Mouse (Mus musculus) left cerebral cortex, adult 18-20 months (tissue): ENCODE measurements around the gene Gm6034. TPM values are rescaled to one million over a fixed set of nuclear protein-coding genes. Genes with fewer than 3 reads are reported as not detected.
"Not testable (repeated sequence)": the region's sequence is repeated elsewhere in the genome, so short reads cannot be mapped to it uniquely, and the experiment has no call there.

Experiments
- DNase-seq, 2 experiments: peaks; one replicate each; pipeline ENCODE4 v3.0.0; 2021 to 2022; ENCODE audit warnings: low spot score in 2 of 2, mixed read lengths in 1 of 2
- long read RNA-seq, 2 experiments: library from polyadenylated mRNA; stranded (forward); transcript quantifications; one replicate each; pipeline ENCODE4 v2.0.0; 2021
- total RNA-seq, 2 experiments: library from RNA; stranded (reverse); gene quantifications; 2 replicates each; pipeline ENCODE4 v1.2.3; 2021

The Gm6034 gene
- not detected for total RNA-seq
- long read RNA-seq, experiment 1: 0 reads
- long read RNA-seq, experiment 2: 0 reads

DNA sequence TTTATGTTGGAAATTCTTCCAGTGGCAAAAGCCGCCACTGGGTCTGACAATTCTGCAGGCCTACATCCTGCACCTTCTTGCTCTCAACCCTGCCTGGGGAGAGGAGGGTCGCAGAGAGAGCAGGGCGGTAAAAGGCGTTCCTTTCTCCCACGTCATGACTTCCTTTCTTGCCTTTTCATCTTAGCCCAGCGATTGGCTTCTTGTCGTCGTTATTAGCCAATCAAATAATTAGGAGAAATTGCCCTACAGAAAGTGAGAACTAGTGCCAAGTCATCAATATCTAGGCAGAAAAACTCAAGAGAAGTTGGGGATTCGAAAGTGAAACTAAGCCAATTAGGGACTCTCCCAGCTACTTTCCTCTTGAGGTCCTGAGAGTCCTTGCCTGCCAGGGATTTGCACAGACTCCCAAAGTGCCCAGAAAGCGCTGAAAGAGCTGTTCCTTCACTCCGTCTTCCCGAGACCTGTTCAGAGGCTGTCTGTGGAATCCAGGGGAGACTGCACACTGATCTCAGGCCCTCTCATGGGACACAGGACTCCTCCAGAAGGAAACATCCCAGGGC is at the start of gene Gm6034, which contains the start of gene H2-T22:
Gm6034 (plus strand) TSS at position 352 of the 560 bp plus-strand sequence.
H2-T22 (minus strand) TSS at position 138 of the 560 bp plus-strand sequence.
- DNase-seq: peak; percentile 52 to 54

DNA sequence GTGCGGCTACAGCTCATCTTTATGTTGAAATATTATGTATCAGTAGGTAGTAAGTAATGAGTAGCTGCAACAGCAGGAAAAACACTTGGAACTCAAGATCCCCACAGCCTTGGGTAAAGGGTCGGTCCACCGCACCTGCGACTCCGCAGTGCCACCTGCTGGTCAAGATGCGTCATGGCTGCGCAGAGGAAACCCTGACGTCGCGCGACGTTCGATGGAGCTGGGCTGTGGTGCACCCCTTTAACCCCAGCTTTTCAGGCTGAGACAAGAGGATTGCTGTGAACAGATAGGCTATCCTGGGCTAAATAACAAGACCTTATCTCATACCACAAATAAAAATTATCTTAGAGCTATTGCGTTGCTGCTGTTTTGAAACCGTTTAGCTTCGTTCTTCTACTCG is 49.1 kb upstream of the Gm6034 start:
- peak; percentile 74 to 76 for DNase-seq

DNA sequence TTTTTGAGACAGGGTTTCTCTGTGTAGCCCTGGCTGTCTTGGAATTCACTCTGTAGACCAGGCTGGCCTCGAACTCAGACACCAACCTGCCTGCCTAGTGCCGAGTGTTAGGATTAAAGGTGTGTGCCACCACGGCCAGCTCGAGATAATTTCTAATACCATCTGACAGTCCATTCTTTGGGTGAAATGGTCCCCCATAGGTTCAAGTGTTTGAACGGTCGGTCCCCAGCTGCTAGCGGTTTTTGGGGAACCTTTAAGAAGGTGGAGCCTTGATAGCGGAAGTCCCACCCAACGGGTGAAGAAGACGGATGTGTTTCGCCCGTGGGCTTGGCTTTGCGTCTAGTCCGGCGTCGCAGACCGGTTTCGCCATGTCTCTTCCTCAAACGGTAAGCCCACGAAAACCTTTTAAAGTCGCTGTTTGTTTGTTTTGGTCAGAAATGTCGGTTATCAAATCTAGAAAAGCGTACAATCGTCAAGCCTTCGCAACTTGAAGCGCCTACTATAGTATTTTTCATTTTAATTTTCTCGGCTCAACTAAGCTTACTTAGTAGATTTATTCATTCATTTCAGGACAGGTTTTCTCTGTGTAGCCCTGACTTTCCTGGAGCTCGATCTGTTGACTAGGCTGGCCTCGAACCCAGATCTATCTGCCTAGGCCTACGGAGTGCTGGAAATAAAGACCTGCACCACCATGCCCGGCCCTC is 48.4 kb upstream of the Gm6034 start:
- peak; percentile 80 to 82 for DNase-seq

DNA sequence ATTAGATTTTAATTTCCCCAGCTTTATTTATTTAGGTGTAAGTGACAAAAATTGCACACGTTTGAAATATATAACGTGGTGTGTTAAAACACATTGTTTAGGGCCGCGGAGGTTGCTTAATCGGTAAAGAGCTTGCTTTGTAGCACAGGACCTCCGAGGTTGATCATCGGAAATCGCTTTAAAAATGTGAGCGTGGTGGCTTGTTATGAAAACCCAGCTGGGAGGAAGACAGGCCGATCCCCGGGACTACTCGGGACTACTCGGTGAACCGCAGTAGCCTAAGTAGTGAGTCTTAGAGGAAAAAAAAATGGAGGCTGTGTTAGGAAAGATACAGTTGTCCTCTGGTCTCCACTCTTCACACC is 47.9 kb upstream of the Gm6034 start:
- DNase-seq: no peak

DNA sequence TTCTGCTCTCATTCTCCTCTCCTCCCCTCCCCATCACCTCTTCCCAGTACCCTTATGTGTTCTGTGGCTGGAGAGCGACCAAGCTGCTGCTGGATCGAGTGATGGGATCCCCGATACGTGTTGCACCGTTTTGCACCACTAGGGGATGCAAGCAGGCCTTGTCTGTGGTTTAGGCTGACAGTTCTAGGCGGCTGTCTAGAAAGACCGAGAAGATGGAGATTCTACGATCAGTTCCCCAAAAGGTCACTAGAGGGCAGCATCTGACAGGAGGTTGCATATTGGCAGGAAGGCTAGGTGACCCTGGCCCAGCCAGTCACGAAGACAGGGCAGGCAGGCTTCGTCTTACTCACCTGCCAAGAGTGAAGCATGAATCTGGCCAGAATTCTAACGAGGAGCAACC is 45.8 kb upstream of the Gm6034 start:
- peak; percentile 95 to 99 for DNase-seq

DNA sequence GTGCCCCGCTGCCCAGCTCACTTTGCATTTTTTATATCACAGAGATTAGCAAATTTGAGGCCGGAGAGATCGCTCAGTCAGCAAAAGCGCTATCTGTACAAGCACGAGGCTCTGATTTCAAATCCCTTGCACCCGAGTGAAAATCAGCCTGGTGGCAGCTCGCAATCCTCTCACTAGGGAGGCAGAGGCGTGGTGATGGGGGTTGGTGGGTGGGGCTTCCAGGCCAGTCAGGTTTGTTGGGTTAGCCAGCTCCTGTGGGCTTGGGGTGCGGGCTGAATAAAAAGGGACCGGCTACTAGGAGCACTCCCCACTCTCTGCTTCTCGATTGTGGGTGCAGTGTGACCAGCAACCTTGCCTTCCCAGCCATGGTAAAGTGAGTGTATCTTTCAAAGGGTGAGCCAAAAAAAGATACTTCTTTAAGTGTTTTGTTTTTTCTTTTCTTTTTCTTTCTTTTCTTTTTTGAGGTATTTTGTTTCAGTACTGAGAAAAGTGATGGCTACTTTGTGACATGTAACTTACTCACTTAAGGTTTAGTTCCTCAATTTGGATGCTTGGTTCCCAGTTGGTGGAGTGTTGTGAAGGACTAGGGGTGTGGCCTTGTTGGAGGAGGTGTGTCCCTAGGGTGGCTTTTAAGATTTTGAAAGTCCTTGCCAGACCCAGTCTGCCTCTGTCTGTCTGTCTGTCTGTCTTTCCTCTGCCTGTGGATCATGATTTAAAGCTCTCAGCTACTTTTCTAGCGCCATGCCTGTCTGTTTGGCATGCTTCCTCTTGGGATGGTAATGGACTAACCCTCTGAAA is 44.8 kb upstream of the Gm6034 start:
- DNase-seq: no peak

DNA sequence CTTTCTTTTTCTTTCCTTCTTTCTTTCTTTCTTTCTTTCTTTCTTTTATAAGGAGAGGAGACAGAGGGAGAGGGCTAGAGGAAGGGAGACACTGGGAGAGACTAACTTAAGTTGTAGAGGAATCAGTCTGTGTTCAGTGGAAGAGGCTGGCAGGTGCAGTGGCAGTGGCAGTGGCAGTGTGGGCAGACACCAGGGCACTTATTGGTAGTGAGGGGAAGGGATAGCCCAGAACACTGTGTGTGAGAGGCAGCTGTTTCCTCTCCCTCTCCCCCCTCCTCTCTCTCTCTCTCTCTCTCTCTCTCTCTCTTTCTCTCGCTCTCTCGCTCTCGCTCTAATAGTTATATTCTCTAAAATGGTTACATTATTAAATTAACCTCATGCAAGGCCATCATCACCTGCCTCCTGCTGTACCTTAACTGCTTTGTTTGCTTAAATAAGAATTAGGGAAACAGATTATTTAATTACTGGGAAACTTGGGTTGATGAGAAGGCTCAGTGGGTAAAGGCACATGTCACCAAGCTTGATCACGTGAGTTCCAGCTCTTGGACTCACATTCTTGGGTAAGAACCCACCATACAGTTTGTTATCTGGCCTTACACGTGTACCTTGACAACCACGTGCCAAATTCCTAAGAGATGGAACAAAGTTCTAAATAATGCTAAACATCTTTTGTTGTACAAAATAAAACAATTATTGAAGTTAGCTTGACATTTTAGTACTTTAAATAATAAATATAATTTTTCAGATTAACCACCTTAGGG is 44.0 kb upstream of the Gm6034 start:
- DNase-seq: no peak

DNA sequence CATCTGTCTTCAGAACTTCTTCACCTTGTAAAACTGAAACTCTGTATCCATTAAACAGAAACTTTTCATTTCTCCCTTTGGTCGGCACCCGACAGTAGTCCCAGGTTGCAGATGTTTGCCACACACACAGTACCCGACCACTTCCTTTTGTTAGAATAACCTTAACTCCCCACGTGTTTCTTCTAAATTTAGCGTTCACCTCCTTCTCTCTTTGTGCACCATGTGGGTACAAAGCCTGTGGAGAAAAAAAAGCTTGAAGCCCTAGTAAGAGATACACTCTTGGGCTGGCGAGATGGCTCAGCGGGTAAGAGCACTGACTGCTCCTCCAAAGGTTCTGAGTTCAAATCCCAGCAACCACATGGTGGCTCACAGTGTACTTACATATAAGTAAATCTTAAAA is 43.4 kb upstream of the Gm6034 start:
- DNase-seq: no peak

DNA sequence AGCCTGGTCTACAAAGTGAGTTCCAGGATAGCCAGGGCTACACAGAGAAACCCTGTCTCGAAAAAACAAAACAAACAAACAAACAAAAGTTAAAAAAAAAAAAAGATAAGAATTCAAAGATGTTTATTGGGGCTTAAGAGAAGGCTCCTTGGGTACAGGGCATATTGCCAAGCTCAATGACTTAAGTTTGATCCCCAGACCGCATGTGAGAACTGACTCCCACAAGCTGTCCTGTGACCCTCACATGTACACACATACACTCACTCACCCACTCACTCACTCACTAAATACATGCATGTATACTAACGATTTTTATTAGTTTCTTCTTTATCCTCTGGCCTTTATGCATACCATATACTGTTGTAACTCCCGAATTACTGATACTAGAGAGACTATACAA is 42.4 kb upstream of the Gm6034 start:
- no peak for DNase-seq

DNA sequence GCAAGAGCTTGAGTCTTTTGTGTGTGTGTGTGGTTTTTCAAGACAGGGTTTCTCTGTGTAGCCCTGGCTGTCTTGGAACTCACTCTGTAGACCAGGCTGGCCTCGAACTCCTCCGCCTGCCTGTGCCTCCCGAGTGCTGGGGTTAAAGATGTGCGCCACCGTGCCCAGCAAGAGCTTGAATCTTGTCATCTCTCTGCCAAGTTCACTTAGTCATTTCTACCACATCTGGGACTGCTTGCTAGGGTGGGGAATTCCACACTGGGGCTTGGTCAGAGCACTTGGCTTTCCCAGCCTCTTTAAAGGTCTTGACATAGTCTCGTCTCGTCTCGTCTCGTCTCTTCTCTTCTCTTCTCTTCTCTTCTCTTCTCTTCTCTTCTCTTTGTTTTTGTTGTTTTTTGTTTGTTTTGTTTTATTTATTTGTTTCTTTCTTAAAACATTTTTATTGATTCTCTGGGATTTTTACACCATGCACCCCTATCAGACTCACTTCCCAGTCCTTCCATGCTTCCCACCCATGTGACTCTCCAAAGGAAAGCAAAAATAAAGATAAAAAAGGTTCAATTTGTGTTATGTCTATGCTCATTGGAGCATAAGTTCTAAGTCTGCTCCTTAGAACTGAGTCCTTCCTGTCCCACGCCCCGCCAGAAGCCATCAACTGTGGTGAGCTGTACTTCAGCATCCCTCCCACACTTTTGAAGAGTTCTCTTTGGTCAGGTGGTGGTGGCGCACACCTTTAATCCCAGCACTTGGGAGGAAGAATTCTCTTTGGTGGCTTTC is 41.5 kb upstream of the Gm6034 start:
- no peak for DNase-seq

DNA sequence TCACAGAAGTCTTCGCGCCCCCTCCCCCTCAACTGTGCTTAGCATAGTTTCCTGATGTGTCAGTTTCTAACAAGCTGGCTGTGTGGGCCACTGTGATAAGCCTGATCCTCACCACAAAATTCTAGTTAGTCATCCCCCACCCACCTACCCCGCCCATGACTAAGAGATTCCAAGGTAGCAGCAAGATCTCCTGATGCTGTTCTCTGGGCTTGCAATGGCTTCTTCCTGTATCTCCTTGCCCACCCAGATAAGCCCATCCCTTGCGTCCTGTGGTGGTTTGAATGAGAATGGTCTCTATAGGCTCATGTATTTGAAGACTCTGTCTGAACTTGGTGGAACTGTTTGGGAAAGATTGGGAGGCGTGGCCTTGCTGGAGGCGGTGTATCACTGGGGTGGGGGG is 40.8 kb upstream of the Gm6034 start:
- DNase-seq: peak; percentile 58 to 61

DNA sequence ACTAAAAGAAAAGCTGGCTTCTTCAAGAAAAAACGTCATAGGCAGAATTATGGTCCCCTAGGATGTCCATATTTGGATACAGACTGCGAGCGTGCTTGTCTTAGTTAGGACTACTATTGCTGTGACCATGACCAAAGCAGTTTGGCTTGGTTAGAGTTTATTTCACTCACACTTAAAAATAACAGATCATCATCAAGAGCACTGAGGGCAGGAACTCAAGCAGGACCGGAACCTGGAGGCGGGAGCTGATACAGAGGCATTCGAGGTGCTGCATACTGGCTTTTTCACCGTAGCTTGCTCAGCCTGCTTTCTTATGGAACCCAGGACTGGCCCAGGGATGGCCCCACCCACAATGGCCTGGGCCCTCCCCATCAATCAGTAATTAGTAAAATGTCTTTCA is 39.4 kb upstream of the Gm6034 start:
- DNase-seq: no peak

DNA sequence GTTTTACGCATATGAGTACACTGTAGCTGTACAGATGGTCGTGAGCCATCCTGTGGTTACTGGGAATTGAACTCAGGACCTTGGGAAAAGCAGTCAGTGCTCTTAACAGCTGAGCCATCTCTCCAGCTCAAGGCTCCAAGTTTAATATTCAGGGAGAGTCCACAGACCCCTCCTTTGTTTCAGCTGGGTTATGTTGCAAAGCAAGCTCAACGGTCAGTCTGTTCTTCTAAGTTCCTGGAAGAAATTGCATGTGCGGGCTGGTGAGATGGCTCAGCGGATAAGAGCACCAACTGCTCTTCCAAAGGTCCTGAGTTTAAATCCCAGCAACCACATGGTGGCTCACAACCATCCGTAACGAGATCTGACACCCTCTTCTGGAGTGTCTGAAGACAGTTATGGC is 38.4 kb upstream of the Gm6034 start:
- not testable (repeated sequence) for DNase-seq

DNA sequence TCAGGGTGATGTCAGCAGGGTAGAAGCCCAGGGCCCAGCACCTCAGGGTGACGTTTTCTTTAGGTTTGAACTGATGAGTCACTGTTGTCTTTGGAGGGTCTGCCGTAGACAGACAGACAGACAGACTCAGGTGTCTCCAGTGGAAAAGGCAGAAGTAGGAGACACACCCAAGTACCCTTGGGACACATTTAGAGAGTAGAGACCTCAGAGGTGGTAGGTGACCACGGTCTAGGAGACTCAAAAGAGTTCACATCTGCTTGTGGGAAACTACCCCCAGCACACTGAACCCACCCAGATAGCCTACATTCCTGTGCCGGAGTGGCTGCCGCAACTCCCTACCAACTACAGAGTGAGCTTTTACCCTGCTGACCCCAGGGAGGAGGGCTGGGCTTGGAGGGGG is 27.8 kb upstream of the Gm6034 start:
- no peak for DNase-seq

DNA sequence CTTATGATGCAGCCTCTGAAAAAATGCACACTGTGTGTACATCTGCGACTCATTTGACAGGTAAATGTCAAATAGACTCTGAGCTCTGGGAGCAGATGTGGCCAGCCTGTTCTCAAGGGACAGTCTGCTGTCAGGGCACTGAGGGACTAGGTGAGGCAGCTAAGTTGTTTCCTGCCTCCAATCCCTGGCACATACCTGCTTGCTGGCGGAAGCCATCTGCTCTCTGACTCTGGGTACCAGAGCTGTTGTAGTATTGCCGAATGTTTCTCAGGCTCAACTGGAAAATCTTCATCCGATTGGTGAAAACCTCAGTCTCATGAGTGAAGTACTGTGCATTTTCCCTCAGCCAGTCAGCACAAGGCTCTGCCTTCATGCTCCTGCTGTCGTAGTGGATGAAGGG is 25.7 kb upstream of the Gm6034 start:
- no peak for DNase-seq

DNA sequence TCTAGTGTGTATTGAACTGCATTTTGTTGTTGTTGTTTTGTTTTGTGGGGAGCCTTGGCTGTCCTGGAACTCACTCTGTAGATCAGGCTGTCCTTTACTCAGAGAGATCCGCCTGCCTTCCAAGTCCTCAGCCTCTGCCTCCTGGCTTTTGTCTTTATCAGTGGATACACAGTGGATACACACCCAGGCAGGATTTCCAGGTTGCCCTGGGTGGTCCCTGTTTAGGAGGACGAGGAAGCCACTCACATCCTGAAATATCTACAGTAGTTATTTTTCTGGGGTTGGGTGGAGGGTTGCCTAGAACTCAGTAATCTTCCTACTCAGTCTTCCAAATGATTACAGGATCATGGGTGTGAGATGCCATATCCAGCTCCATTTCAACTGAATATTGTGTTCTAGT is 23.8 kb upstream of the Gm6034 start:
- DNase-seq: no peak

DNA sequence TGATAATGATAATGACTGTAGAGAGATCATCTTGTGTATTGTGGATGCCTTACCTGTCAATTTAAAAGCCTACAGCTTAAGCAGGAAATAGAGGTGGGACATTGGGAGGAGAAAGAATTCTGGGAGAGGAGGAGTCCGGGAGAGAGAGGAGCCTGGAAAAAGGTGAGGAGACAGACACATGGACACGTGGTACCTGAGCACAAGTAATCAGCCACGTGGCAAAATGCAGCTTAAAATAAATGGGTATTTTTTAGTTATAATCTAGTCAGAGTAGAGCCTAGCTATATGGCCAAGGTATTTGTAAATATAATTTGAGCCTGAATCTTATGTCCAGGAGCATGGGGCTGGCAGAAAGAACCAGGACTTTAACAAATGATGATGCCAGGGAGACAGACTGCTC is 23.2 kb upstream of the Gm6034 start:
- DNase-seq: no peak

DNA sequence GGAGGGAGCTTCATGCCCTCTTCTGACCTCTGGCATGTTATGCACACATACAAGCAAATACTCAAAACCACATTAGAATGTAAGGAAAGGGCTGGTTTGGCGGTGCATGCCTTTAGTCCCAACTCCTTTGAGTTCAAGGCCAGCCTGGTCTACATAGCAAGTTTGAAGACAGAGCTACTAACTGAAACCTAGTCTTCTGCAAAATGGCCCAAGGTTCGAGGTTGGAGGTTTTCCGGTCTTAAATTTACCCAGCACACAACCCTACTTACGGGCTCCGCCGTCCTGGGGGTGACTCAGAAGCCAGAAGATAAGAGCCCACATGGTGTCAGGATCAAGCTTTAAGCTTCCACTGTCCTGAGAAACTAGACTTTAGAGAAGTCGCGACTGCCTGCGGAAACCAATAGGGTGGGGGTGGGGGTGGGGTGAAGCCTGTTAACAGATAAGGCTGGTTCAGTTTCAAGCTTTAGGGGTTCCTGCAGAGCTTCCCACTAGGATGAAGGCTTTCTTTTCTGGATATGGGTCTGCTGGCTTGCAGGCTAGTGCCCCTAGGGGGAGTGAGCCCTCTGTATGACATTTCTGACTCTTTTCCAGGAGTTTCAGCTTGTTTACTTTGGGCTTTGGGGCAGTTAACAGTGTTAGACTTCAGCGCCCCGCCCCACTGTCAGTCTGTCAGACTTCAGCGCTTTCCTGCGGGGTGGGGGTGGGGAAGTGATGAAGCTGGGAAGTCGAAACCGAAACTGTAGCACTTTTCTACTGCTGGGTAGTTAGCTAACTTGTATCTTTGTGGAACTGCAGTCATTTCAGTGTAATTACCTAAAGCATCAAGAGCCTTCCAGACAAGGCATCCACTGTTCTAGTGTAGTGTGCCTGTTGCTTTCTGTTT is 22.3 kb upstream of the Gm6034 start, which contains the start of gene H2-T24:
H2-T24 (minus strand) TSS at position 370 of the 883 bp plus-strand sequence.
- DNase-seq: no peak

DNA sequence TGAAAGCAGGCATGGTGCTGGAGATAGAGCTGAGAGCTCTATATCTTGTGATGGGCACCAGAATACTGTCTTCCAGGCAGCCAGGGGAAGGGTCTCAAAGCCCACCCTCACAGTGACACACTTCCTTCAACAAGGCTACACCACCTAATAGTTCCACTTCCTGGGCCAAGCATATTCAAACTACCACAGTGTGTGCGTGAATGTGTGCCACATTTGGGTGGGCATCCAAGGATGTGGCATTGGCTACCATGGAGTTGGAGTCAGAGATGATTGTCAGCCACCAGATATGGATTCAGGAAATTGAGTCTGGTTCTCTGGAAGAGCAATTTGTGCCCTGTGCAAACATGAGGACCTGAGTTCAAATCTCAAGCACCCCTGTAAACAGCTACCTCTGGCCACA is 21.5 kb upstream of the Gm6034 start:
- DNase-seq: no peak

DNA sequence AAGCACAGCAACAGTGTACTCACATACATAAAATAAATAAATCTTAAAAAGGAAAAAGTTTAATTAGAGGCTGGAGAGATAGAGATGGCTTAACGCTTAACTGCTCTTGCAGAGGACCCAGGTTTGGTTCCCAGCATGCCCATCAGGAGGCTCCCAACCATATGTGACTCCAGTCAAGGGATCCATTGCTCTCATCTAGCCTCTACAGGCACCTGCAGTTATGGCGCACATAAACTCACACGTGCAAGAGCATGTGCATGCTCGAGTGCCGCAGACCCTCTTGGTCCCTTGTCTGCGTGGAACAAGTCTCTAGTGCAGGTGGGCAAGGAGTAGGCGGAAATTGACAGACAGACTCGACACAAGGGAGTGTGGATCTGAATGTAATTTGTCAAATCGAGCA is 20.7 kb upstream of the Gm6034 start:
- no peak for DNase-seq
